Mouse (Mus musculus): ENCODE data around the gene Gkap1. TPM values are rescaled to one million over a fixed set of nuclear protein-coding genes. Genes with fewer than 3 reads are reported as not detected.

Gene Gkap1
- polyA plus RNA-seq, 1 experiment from 2014 or later = 19.2 TPM

- H3K9me3 ChIP-seq (ENCODE audit: low read depth, low read length) = no peaks in the 10 kb centered on the region
- no peak overlapping the region for H3K4me2 ChIP-seq
- no peaks in the 10 kb centered on the region for H3K27me3 ChIP-seq (ENCODE audit: insufficient read depth, low read length)
- no peak overlapping the region for H3K27ac ChIP-seq (ENCODE audit: low read depth)
- H3K4me1 ChIP-seq (ENCODE audit: insufficient read depth) = no peaks in the 10 kb centered on the region
- no peak for TF ChIP-seq CTCF (IDR thresholded peaks at IDR 0.05; ENCODE audit: low read depth)
- H3K9ac ChIP-seq = no peak overlapping the region
- DNase-seq (no peak), ATAC-seq (ENCODE audit: insufficient read depth) (no peak)
- 91% methylated on average over 8 of the region's 8 CpGs for WGBS
- no peak overlapping the region for H3K4me3 ChIP-seq (ENCODE audit: low read depth, low read length)
- peaks cover 66% of the 10 kb centered on the region for H3K36me3 ChIP-seq (ENCODE audit: insufficient read depth)
Measured at GRCm38 (mm10) chr13:58186281-58186680, 89.2 kb downstream of the Gkap1 start.

DNA sequence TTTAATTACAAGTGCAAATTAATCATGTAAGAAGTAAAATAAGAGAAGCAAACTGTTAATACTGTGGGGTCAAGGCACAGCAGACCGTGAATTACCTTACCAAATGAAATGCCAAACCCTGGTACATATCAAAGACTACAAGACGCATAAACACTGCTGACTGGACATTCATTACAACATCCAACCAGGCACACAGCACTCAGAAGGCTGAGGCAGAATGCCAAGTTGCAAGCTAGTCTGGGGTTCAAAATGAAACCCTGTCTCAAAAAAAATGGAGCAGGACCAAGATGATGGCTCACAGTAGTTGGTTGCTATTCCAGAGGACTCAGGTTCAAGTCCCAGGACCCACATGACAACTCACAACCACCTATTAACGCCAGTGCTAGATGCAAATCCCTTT, 91.4 kb downstream of the Gkap1 start:
- WGBS = 83% methylated on average over 3 of the region's 3 CpGs
- Histone ChIP-seq H3K4me1 (ENCODE audit: insufficient read depth) (no peaks in the 10 kb centered on the region), H3K27me3 (ENCODE audit: insufficient read depth, low read length) (no peaks in the 10 kb centered on the region), H3K9ac (no peak overlapping the region), H3K4me2 (no peak overlapping the region), H3K4me3 (ENCODE audit: low read depth, low read length) (no peak overlapping the region), H3K27ac (ENCODE audit: low read depth) (no peak overlapping the region), H3K9me3 (ENCODE audit: low read depth, low read length) (no peaks in the 10 kb centered on the region), H3K36me3 (ENCODE audit: insufficient read depth) (peaks cover 73% of the 10 kb centered on the region)
- ATAC-seq (ENCODE audit: insufficient read depth) = no peak
- DNase-seq = no peak
- no peak for TF ChIP-seq CTCF (IDR thresholded peaks at IDR 0.05; ENCODE audit: low read depth)

Small RNA genes lying within 50 kb of the gene (microRNA-seq; reads per million reads assigned to microRNA genes)
- gene Mir6369 (ENCODE audit: borderline number of aligned reads) = not detected

Other genes starting within 250 kb of the Gkap1 start
- 3.6 and 3.9 TPM in 2 replicates for gene Klhl3, start 162.1 kb downstream of the Gkap1 start, polyA plus RNA-seq (2014; fragmentation: Nextera tagmentation; extraction: Ambion mirVana)
- gene Hnrnpa0, start 147.1 kb downstream of the Gkap1 start, polyA plus RNA-seq (2014; fragmentation: Nextera tagmentation; extraction: Ambion mirVana) = 46.5 and 51.7 TPM in 2 replicates
- 29.7 and 30.9 TPM in 2 replicates for gene Idnk, start 118.0 kb downstream of the Gkap1 start, polyA plus RNA-seq (2014; fragmentation: Nextera tagmentation; extraction: Ambion mirVana)
- gene Ubqln1, start 60.0 kb downstream of the Gkap1 start, polyA plus RNA-seq (2014; fragmentation: Nextera tagmentation; extraction: Ambion mirVana) = 98.6 and 107 TPM in 2 replicates
- 0.61 and 0.82 TPM in 2 replicates for gene Kif27, start 83.4 kb upstream of the Gkap1 start, polyA plus RNA-seq (2014; fragmentation: Nextera tagmentation; extraction: Ambion mirVana)
- 34.0 and 34.2 TPM in 2 replicates for gene 2210016F16Rik, start 109.5 kb upstream of the Gkap1 start, polyA plus RNA-seq (2014; fragmentation: Nextera tagmentation; extraction: Ambion mirVana)
- gene Rmi1, start 126.5 kb upstream of the Gkap1 start, polyA plus RNA-seq (2014; fragmentation: Nextera tagmentation; extraction: Ambion mirVana) = 25.7 and 28.8 TPM in 2 replicates
- gene Hnrnpk, start 127.6 kb upstream of the Gkap1 start, polyA plus RNA-seq (2014; fragmentation: Nextera tagmentation; extraction: Ambion mirVana) = 1,795 and 1,797 TPM in 2 replicates

All from lung, embryonic 14.5 days (tissue).